Mouse (Mus musculus): Measurements from ENCODE around the gene Fbxo4.
A peak's percentile ranks its signal among the peaks of the same experiment; 100 is the strongest.

Fbxo4 gene

DNA sequence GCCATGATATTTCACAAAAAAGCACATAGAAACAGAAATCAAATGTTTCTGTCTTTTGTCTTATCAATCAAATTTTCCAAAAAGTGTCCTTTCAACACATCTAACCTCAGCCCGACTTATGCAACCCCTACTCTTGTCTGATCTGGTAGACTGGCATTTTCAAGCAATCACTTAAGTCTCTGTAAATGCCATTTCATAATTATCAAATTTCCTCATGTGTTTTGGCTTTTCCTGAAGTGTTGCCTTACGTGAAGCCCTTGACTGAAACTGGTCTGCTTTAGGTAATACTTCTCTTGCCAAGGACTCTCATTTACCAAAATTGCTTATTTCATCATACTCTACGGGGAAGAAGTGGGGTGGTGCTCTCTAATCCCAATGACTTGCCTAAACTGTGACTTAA is 6.1 kb downstream of the Fbxo4 start:
- DNase-seq: no peak

DNA sequence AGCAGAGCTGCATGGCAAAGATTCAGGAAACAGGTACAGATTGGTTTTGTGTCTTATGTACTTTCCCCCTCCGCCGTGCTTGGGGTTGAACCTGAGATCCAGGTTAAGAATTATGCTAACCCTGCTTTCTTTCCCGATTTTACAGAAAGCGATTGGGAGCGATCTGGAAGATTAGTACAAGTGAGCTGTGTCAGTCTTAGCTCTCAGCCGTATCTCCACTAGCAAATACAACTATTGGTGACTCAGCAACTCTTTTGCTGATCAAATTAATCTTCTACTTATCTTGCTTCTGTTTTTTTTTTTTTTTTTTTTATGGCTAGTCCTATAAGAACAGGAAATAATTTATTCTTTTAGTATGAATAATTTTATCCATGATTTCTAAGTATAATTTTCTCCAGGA is 9.2 kb downstream of the Fbxo4 start:
- no peak for DNase-seq

DNA sequence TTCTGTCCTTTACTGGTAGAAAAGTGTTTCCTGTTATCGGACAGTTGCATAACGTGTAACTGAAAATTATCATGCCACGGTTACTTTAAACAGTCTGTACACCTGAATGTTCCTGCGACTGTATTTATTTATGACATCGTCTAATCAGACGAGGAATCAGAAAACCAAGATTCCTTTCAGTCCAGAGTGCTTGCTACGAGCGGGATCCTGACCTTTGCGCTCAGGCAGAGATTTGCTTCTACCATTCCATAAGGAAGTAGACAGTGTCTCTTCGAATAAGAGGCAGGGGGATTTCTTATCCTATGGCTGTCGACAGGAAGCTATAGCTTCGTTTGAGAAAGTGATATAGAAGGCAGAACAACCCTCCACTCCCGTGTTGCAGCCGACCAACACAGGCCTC is 9.6 kb downstream of the Fbxo4 start:
- DNase-seq: no peak

DNA sequence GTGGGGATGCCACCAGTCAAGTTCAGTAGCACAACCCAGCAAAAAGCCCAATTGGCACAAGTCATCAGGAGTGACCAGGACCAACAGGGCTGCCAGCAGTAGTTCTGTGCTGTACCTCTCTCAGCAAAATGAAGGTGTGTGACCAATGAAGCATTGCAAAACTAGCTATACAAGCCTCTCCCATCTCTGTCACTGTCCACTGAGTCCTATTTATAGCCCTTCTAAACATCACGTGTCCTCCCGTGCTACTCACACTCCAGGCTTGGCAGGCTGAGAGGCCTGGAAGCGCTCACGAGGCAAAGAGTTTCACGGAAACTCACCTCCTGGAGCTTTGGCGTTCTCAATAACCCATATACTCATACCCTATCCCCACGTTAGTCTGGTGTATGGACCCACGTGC is 17.1 kb downstream of the Fbxo4 start:
- DNase-seq: no peak

DNA sequence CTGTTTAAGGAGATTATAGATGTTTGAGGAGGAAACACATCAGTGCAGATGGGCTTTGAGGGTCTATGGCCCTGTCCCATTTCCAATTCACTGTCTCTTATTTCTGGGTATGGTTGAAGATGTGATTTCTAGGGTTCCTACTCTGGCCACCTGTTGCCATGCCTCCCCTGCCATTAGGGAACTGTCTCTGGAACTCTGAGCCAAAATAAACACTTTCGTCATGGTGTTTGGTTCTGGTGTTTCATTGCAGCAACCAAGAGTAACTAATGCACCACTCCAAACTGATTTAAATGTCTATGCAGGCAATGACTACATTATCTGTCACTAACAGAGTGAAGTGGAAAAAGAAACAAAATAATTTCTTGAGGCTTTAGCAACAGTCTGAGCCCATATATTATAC is 19.3 kb downstream of the Fbxo4 start:
- DNase-seq: no peak

DNA sequence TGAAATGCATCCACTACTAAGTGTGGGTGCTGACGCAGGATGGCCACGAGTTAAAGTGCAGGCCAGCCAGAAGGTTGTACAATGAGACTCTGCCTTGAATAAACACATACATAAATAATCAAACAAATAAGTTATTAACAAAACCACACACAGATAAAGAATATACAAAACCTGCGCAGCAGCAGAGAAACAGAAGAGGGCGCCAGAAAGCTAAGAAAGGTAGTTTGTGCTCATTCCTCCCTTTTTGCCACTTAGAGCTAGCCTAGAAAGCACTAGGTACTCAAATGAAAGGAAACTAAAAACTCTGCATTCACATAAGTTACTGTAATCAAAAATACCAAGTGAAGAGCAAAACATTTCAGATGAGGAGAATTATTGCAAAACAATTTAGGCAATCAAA is 21.4 kb downstream of the Fbxo4 start:
- DNase-seq: peak; percentile 66

DNA sequence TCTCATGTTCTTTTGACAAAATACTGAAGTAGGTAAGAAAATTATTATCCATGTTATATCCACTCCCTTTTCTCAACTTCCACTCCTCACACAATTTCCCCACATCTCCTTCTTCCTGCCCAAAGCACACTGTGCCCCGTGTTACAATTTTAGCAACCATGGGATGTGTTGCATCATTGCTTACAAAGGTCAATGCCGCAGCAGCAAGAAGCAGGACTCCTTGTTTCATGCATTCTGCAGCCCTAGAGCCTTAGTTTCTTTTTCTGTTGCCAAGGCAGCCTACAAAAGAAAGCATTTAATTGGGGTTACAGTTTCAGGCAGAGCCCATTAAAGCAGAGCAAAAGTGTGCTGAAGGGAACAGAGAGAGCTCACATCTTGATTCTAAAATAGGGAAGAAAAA is 24.4 kb downstream of the Fbxo4 start:
- DNase-seq: no peak

DNA sequence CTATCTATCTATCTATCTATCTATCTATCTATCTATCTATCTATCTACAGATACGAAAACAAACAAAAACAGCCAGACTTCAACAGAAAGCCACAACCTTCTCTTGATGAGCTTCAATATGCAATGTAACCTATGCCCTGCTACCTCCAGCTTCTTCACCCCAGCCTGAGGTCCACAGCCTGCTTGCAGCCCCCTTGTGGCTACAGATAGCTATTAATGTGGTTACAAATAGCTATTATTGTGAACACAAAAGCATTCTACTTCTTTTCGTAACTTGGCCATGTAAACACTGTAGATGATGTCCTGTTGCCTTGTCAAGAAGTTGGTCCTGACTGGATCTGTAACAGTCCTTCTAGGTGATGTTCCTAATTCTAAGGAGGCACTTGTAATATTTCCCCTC is 41.2 kb downstream of the Fbxo4 start:
- DNase-seq: no peak

DNA sequence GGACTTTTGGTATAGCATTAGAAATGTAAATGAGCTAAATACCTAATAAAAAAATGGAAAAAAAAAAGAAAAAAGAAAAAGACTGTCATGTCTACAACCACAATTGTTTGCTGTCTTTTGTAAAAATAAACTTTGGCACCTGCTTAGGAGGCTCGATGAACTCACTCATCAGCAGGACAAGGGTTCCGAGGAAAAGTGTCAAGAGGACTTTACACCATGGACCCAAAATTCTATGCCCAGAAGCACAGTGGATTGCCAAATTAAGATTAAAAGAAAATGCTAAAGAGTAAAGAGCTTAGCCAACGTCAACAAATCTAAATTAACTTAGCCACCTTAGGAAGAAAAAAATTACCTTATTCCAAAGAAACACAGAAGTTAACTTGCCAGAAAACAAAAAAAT is 43.3 kb downstream of the Fbxo4 start:
- no peak for DNase-seq

DNA sequence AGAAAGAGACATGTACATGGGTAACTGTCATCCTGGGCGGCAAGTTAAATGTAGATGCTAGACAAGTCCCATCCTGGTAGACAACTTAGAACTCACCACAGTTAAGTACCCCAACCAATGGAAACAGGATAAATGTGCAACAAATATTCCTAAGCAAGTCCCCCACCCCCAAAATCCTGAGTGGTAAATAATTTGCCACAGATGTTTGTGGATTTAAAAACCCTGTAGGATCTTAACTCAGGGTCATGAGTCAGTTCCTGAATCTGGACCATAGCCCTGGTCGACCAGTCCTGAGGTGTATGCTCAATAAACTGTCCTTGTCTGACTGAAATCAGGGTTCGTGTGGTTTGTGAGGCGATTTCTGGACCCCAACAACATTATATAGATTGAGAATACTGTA is 45.9 kb downstream of the Fbxo4 start:
- DNase-seq: no peak

DNA sequence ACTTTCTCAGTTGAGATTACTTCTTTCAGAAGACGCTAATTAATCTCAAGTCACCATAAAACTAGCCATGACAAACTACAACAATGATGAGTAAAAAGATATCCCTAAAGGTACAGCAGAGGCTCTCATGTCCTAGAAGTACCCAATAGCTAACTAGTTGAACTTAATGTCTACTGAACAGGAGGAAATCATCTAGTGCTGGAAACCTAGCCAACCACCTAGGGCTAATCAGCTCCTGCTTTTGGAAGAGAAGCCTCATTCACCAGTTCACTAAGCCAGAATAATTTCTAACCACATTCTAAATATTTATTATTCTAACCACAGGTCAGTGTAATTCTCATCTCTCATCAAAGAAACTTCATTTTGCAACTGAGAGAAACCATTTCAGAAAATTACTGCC is 47.4 kb downstream of the Fbxo4 start:
- DNase-seq: no peak
